Comparison of ENCODE assay signal across 15 mouse cellular contexts in the genomic region with DNA sequence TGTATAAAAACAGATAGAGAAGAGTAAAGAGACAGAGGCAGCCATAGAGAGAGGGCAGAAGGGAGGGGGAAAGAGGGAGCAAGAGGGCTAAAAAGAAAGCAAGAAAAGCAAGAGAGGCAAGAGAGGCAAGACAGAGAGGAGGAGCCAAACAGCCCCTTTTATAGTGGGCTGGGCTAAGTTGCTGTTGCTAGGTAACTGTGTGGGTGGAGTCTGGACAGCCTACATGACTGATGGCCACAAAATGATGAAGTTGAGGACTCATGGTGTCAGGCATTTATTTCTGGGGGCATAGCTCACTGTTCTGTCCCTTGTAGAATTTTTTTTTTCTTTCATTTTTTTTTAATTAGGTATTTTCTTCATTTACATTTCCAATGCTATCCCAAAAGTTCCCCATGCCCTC. TPM values are rescaled to one million over a fixed set of nuclear protein-coding genes. Genes with fewer than 3 reads are reported as not detected.
DNase-seq lines count a peak whose midpoint lies in the region; ATAC-seq lines count a peak whose summit lies in the region.
"Had no signal": no experiment of that assay in that cellular context is flagged by ENCODE, and none has a peak within 500 bp of the region (broad histone marks: within the 10 kb centered on the region; RNA-seq: fewer than 3 reads in every experiment).

No protein-coding gene starts in this region.

- no peak overlapping the region for H3K4me2 ChIP-seq in liver, embryonic 12.5 days
- H3K4me2 ChIP-seq: neural tube, embryonic 13.5 days had no signal

- no peaks in the 10 kb centered on the region for H3K27me3 ChIP-seq in liver, embryonic 12.5 days (replicated peaks)
- H3K27me3 ChIP-seq: neural tube, embryonic 13.5 days had no signal

- ATAC-seq in liver, embryonic 12.5 days = peak; percentile 83
- ATAC-seq: midbrain, embryonic 16.5 days had no signal

- no peak overlapping the region for H3K4me3 ChIP-seq in liver, embryonic 12.5 days
- H3K4me3 ChIP-seq: neural tube, embryonic 13.5 days had no signal

- H3K27ac ChIP-seq in liver, embryonic 12.5 days = no peak overlapping the region
- H3K27ac ChIP-seq: macrophage; neural tube, embryonic 13.5 days had no signal

- no peak overlapping the region for H3K9ac ChIP-seq in liver, embryonic 12.5 days
- H3K9ac ChIP-seq: neural tube, embryonic 13.5 days had no signal

- DNase-seq in A20 (ENCODE audit: low read depth, low spot score) = peak; percentile 14
- peak; percentile 13 for DNase-seq in CD4-positive helper T cell, adult 2 months (ENCODE audit: low read depth, low spot score)
- DNase-seq in c-Kit-positive CD71-positive TER-119-positive erythroid progenitor cells, embryonic 14.5 days (ENCODE audit: low spot score) = peak; percentile 35
- no peak for DNase-seq in kidney, postnatal 36 days
- no peak for DNase-seq in adrenal gland, adult 18-20 months (ENCODE audit: low spot score in 2 of 2)
- no peak for DNase-seq in thymus, postnatal 0 days (ENCODE audit: low spot score)
- DNase-seq: adrenal gland, postnatal 36 days; cerebellum, adult 11 months; gastrocnemius, postnatal 36 days; spleen, adult 18-20 months had no signal

- H3K36me3 ChIP-seq in liver, embryonic 12.5 days = no peaks in the 10 kb centered on the region
- H3K36me3 ChIP-seq: G1E; neural tube, embryonic 13.5 days had no signal

- H3K9me3 ChIP-seq in liver, embryonic 12.5 days (replicated peaks) = no peaks in the 10 kb centered on the region
- H3K9me3 ChIP-seq: G1E; neural tube, embryonic 13.5 days had no signal

- H3K4me1 ChIP-seq in liver, embryonic 12.5 days = peaks cover 9% of the 10 kb centered on the region
- H3K4me1 ChIP-seq: neural tube, embryonic 13.5 days had no signal

RNA-seq across cellular contexts. Expression of a gene that starts 59.6 kb away (rescaled TPM):
- 10.4 and 11.1 TPM in 2 replicates for polyA plus RNA-seq in liver, embryonic 12.5 days (2016; fragmentation: Nextera tagmentation; extraction: Ambion mirVana)
- total RNA-seq in adrenal gland, adult 18-20 months (2021) = 10 to 100 TPM; 35.9 to 44.5 TPM
- polyA plus RNA-seq in thymus, postnatal 0 days (2015; fragmentation: Nextera tagmentation; extraction: Ambion mirVana) = 11.0 and 11.9 TPM in 2 replicates

Comparison
In these comparisons a context has a peak if more than half of its experiments do, and no peak if none do; other contexts are left out.
1. DNase-seq: peak in A20 (single experiment), CD4-positive helper T cell, adult 2 months (single experiment) and c-Kit-positive CD71-positive TER-119-positive erythroid progenitor cells, embryonic 14.5 days (single experiment); none in kidney, postnatal 36 days (0 of 2), adrenal gland, adult 18-20 months (0 of 2) and thymus, postnatal 0 days (single experiment).